Mouse (Mus musculus): ENCODE results near the gene Pex1. TPM values are rescaled to one million over a fixed set of nuclear protein-coding genes. Genes with fewer than 3 reads are reported as not detected.
A peak's percentile ranks its signal among the peaks of the same experiment; 100 is the strongest.

The Pex1 gene
- polyA plus RNA-seq (2015; fragmentation: Nextera tagmentation; extraction: Ambion mirVana), result 14.7 and 14.8 TPM in 2 replicates

- ATAC-seq (ENCODE audit: low read depth), result peak; percentile 99
- Histone ChIP-seq H3K9me3 (ENCODE audit: control insufficient read depth, low read length) (no peaks in the 10 kb centered on the region), H3K27ac (ENCODE audit: low read length) (peak within 1 kb of the TSS; percentile 52; the same call in 1 of the 2 replicates), H3K4me1 (replicated peaks; ENCODE audit: control insufficient read depth, insufficient read depth, low read length) (peaks cover 10% of the 10 kb centered on the region), H3K36me3 (ENCODE audit: control insufficient read depth, insufficient read depth, low read length) (peaks cover 7% of the 10 kb centered on the region), H3K4me2 (ENCODE audit: low read depth, low read length) (peak within 1 kb of the TSS; percentile 71), H3K27me3 (ENCODE audit: control insufficient read depth, insufficient read depth, low read depth, low read length) (no peaks in the 10 kb centered on the region), H3K9ac (ENCODE audit: low read length) (peak within 1 kb of the TSS; percentile 76), H3K4me3 (ENCODE audit: low read length) (peak within 1 kb of the TSS; percentile 76)
- WGBS, result under 1% methylated on average over 42 of the region's 50 CpGs
Measured at GRCm38 (mm10) chr5:3595693-3596398, at the start of gene Pex1. Pex1 (plus strand) TSS chr5:3596066.

GRCm38 (mm10) chr5:3546226-3546625 is 49.6 kb upstream of the Pex1 start:
- Histone ChIP-seq H3K9ac (ENCODE audit: low read length) (no peak overlapping the region), H3K9me3 (ENCODE audit: control insufficient read depth, low read length) (no peaks in the 10 kb centered on the region), H3K4me3 (ENCODE audit: low read length) (no peak overlapping the region), H3K27ac (ENCODE audit: low read length) (no peak overlapping the region), H3K4me1 (replicated peaks; ENCODE audit: control insufficient read depth, insufficient read depth, low read length) (peaks cover 9% of the 10 kb centered on the region), H3K4me2 (ENCODE audit: low read depth, low read length) (no peak overlapping the region), H3K36me3 (ENCODE audit: control insufficient read depth, insufficient read depth, low read length) (no peaks in the 10 kb centered on the region), H3K27me3 (ENCODE audit: control insufficient read depth, insufficient read depth, low read depth, low read length) (no peaks in the 10 kb centered on the region)
- 85% methylated on average over 1 of the region's 1 CpGs for WGBS
- ATAC-seq (ENCODE audit: low read depth), result no peak

GRCm38 (mm10) chr5:3551481-3551880 is 44.4 kb upstream of the Pex1 start:
- H3K4me2 ChIP-seq (ENCODE audit: low read depth, low read length), result no peak overlapping the region
- no peak for ATAC-seq (ENCODE audit: low read depth)
- no peak overlapping the region for H3K27ac ChIP-seq (ENCODE audit: low read length)
- H3K9me3 ChIP-seq (ENCODE audit: control insufficient read depth, low read length), result no peaks in the 10 kb centered on the region
- WGBS, result 81% methylated on average over 1 of the region's 1 CpGs
- H3K4me1 ChIP-seq (replicated peaks; ENCODE audit: control insufficient read depth, insufficient read depth, low read length), result no peaks in the 10 kb centered on the region
- H3K27me3 ChIP-seq (ENCODE audit: control insufficient read depth, insufficient read depth, low read depth, low read length), result no peaks in the 10 kb centered on the region
- peaks cover 7% of the 10 kb centered on the region for H3K36me3 ChIP-seq (ENCODE audit: control insufficient read depth, insufficient read depth, low read length)
- H3K4me3 ChIP-seq (ENCODE audit: low read length), result no peak overlapping the region
- H3K9ac ChIP-seq (ENCODE audit: low read length), result no peak overlapping the region

GRCm38 (mm10) chr5:3554198-3554597 is 41.7 kb upstream of the Pex1 start:
- WGBS, result 74% methylated on average over 2 of the region's 2 CpGs
- H3K36me3 ChIP-seq (ENCODE audit: control insufficient read depth, insufficient read depth, low read length), result peaks cover 11% of the 10 kb centered on the region
- no peaks in the 10 kb centered on the region for H3K9me3 ChIP-seq (ENCODE audit: control insufficient read depth, low read length)
- no peak overlapping the region for H3K4me3 ChIP-seq (ENCODE audit: low read length)
- H3K4me2 ChIP-seq (ENCODE audit: low read depth, low read length), result no peak overlapping the region
- no peak for ATAC-seq (ENCODE audit: low read depth)
- no peak overlapping the region for H3K27ac ChIP-seq (ENCODE audit: low read length)
- H3K27me3 ChIP-seq (ENCODE audit: control insufficient read depth, insufficient read depth, low read depth, low read length), result no peaks in the 10 kb centered on the region
- no peaks in the 10 kb centered on the region for H3K4me1 ChIP-seq (replicated peaks; ENCODE audit: control insufficient read depth, insufficient read depth, low read length)
- H3K9ac ChIP-seq (ENCODE audit: low read length), result no peak overlapping the region

- Histone ChIP-seq H3K4me1 (replicated peaks; ENCODE audit: control insufficient read depth, insufficient read depth, low read length) (no peaks in the 10 kb centered on the region), H3K4me2 (ENCODE audit: low read depth, low read length) (no peak within 1 kb of the TSS), H3K9me3 (ENCODE audit: control insufficient read depth, low read length) (peaks cover 5% of the 10 kb centered on the region), H3K36me3 (ENCODE audit: control insufficient read depth, insufficient read depth, low read length) (peaks cover 70% of the 10 kb centered on the region), H3K4me3 (ENCODE audit: low read length) (no peak within 1 kb of the TSS), H3K27me3 (ENCODE audit: control insufficient read depth, insufficient read depth, low read depth, low read length) (no peaks in the 10 kb centered on the region), H3K27ac (ENCODE audit: low read length) (no peak within 1 kb of the TSS), H3K9ac (ENCODE audit: low read length) (no peak within 1 kb of the TSS)
- ATAC-seq (ENCODE audit: low read depth), result no peak
- 93% methylated on average over 4 of the region's 4 CpGs for WGBS
Measured at GRCm38 (mm10) chr5:3571266-3571665, 24.6 kb upstream of the Pex1 start, which contains the start of gene 1700109H08Rik. 1700109H08Rik (plus strand) TSS chr5:3571566.

GRCm38 (mm10) chr5:3574825-3575224 is 21.0 kb upstream of the Pex1 start:
- no peak overlapping the region for H3K4me3 ChIP-seq (ENCODE audit: low read length)
- ATAC-seq (ENCODE audit: low read depth), result no peak
- H3K9ac ChIP-seq (ENCODE audit: low read length), result no peak overlapping the region
- peaks cover 5% of the 10 kb centered on the region for H3K9me3 ChIP-seq (ENCODE audit: control insufficient read depth, low read length)
- no peak overlapping the region for H3K27ac ChIP-seq (ENCODE audit: low read length)
- peaks cover 71% of the 10 kb centered on the region for H3K36me3 ChIP-seq (ENCODE audit: control insufficient read depth, insufficient read depth, low read length)
- H3K4me1 ChIP-seq (replicated peaks; ENCODE audit: control insufficient read depth, insufficient read depth, low read length), result no peaks in the 10 kb centered on the region
- 90% methylated on average over 2 of the region's 2 CpGs for WGBS
- no peak overlapping the region for H3K4me2 ChIP-seq (ENCODE audit: low read depth, low read length)
- H3K27me3 ChIP-seq (ENCODE audit: control insufficient read depth, insufficient read depth, low read depth, low read length), result no peaks in the 10 kb centered on the region

GRCm38 (mm10) chr5:3577939-3578338 is 17.9 kb upstream of the Pex1 start:
- Histone ChIP-seq H3K4me2 (ENCODE audit: low read depth, low read length) (no peak overlapping the region), H3K27ac (ENCODE audit: low read length) (no peak overlapping the region), H3K9me3 (ENCODE audit: control insufficient read depth, low read length) (peaks cover 5% of the 10 kb centered on the region), H3K4me1 (replicated peaks; ENCODE audit: control insufficient read depth, insufficient read depth, low read length) (no peaks in the 10 kb centered on the region), H3K27me3 (ENCODE audit: control insufficient read depth, insufficient read depth, low read depth, low read length) (no peaks in the 10 kb centered on the region), H3K4me3 (ENCODE audit: low read length) (no peak overlapping the region), H3K9ac (ENCODE audit: low read length) (no peak overlapping the region), H3K36me3 (ENCODE audit: control insufficient read depth, insufficient read depth, low read length) (peaks cover 53% of the 10 kb centered on the region)
- WGBS, result 87% methylated on average over 2 of the region's 2 CpGs
- no peak for ATAC-seq (ENCODE audit: low read depth)

- ATAC-seq (ENCODE audit: low read depth), result no peak
- no peak overlapping the region for H3K9ac ChIP-seq (ENCODE audit: low read length)
- peaks cover 50% of the 10 kb centered on the region for H3K36me3 ChIP-seq (ENCODE audit: control insufficient read depth, insufficient read depth, low read length)
Measured at GRCm38 (mm10) chr5:3579066-3579465, 16.8 kb upstream of the Pex1 start.

GRCm38 (mm10) chr5:3596399-3596766 is 517 bp downstream of the Pex1 start, which contains the start of gene Rbm48:
Rbm48 (minus strand) TSS chr5:3596585.
- WGBS, result under 1% methylated on average over 31 of the region's 31 CpGs
- peak within 1 kb of the TSS; percentile 76 for H3K9ac ChIP-seq (ENCODE audit: low read length)
- ATAC-seq (ENCODE audit: low read depth), result peak; percentile 83
- peak within 1 kb of the TSS; percentile 52; the same call in 1 of the 2 replicates for H3K27ac ChIP-seq (ENCODE audit: low read length)
- peak within 1 kb of the TSS; percentile 71 for H3K4me2 ChIP-seq (ENCODE audit: low read depth, low read length)
- H3K4me1 ChIP-seq (replicated peaks; ENCODE audit: control insufficient read depth, insufficient read depth, low read length), result peaks cover 10% of the 10 kb centered on the region
- H3K4me3 ChIP-seq (ENCODE audit: low read length), result peak within 1 kb of the TSS; percentile 76
- peaks cover 4% of the 10 kb centered on the region; the same call in 1 of the 2 replicates for H3K36me3 ChIP-seq (ENCODE audit: control insufficient read depth, insufficient read depth, low read length)
- no peaks in the 10 kb centered on the region for H3K27me3 ChIP-seq (ENCODE audit: control insufficient read depth, insufficient read depth, low read depth, low read length)
- no peaks in the 10 kb centered on the region for H3K9me3 ChIP-seq (ENCODE audit: control insufficient read depth, low read length)

More at GRCm38 (mm10) chr5:3579066-3579465, 16.8 kb upstream of the Pex1 start:
- no peaks in the 10 kb centered on the region for H3K27me3 ChIP-seq (ENCODE audit: control insufficient read depth, insufficient read depth, low read depth, low read length)
- H3K9me3 ChIP-seq (ENCODE audit: control insufficient read depth, low read length), result peaks cover 5% of the 10 kb centered on the region
- H3K4me1 ChIP-seq (replicated peaks; ENCODE audit: control insufficient read depth, insufficient read depth, low read length), result no peaks in the 10 kb centered on the region
- H3K4me2 ChIP-seq (ENCODE audit: low read depth, low read length), result no peak overlapping the region
- no peak overlapping the region for H3K4me3 ChIP-seq (ENCODE audit: low read length)
- 93% methylated on average over 7 of the region's 7 CpGs for WGBS
- no peak overlapping the region for H3K27ac ChIP-seq (ENCODE audit: low read length)

All from lung, embryonic 16.5 days (tissue).